Mouse (Mus musculus): Measurements from ENCODE around the gene Klra9. TPM values are rescaled to one million over a fixed set of nuclear protein-coding genes. Genes with fewer than 3 reads are reported as not detected.
"Not testable (repeated sequence)": the region's sequence is repeated elsewhere in the genome, so short reads cannot be mapped to it uniquely, and the experiment has no call there.

Gene Klra9
- total and polyA plus RNA-seq, 3 experiments: not detected

- Histone ChIP-seq H3K4me2 (ENCODE audit: insufficient read depth, low read depth, poor library complexity, severe bottlenecking) (no peak overlapping the region), H3K9me3 (replicated peaks; ENCODE audit: low read length) (no peaks in the 10 kb centered on the region), H3K4me1 (ENCODE audit: control insufficient read depth in 1 of 2, insufficient read depth in 2 of 2) (no peaks in the 10 kb centered on the region), H3K27me3 (replicated peaks) (no peaks in the 10 kb centered on the region), H3K4me3 (replicated peaks in 1 of 3; ENCODE audit: low read depth in 2 of 3, low read length in 2 of 3, poor library complexity in 1 of 3) (no peak overlapping the region), H3K36me3 (replicated peaks in 1 of 2; ENCODE audit: control insufficient read depth in 1 of 2, insufficient read depth in 1 of 2, low read length in 1 of 2) (no peaks in the 10 kb centered on the region), H3K9ac (ENCODE audit: insufficient read depth, low read depth) (no peak overlapping the region), H3K79me2 (replicated peaks; ENCODE audit: control insufficient read depth, extremely low read depth, insufficient read depth, poor library complexity, severe bottlenecking) (no peaks in the 10 kb centered on the region), H3K27ac (ENCODE audit: insufficient read depth, low read depth) (no peak overlapping the region)
- dilution Hi-C loops (cut with MboI; ENCODE audit: extremely low pct_ligation_motif_present, extremely low pct_unique_long_range_greater_than_20kb, low sequenced_read_pairs): no loop called here
- TF ChIP-seq ZKSCAN1 (IDR thresholded peaks at IDR 0.05; ENCODE audit: borderline replicate concordance, low read depth, low read length): no peak
- TF ChIP-seq CHD2 (IDR thresholded peaks at IDR 0.05; ENCODE audit: low read length): no peak
- TF ChIP-seq E2F4 (IDR thresholded peaks at IDR 0.05; ENCODE audit: insufficient replicate concordance, low read depth, low read length): no peak
- DNase-seq (ENCODE audit: extremely low read depth): no peak
- in situ Hi-C loops (cut with MboI; ENCODE audit: low pct_ligation_motif_present, low pct_unique_long_range_greater_than_20kb, low sequenced_read_pairs): no loop called here
These were observed 43.7 kb upstream of the Klra9 start for GRCm38 (mm10) chr6:130236635-130237034.

DNA sequence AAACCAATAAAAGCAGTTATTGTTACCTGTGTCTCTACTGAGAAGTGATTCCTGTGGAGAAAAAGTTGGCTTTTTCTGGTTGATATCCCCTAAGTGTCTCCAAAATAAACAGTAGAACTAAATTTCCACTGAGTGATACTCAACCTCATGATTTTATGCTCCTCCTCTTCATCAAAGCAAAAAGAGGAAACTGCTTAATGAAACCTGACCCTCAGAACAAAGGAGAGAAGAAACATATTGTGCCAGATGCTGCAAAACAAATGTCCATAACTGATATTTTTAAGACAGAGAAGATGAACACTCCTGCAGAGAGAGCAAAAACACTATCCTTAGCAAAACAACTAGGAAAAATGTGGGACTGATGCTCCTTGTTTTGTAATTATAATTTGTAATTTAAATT is 40.3 kb upstream of the Klra9 start, which contains the start of gene Klra7:
TSS of gene Klra7 (minus strand) at position 101 of the 400 bp plus-strand sequence.
- TF ChIP-seq JUND (conservative IDR thresholded peaks at IDR 0.05; ENCODE audit: low read depth, low read length) (no peak), POLR2A (IDR thresholded peaks at IDR 0.05; ENCODE audit: low read depth, low read length) (no peak), NELFE (IDR thresholded peaks at IDR 0.05; ENCODE audit: low read depth, low read length) (no peak), GABPA (IDR thresholded peaks at IDR 0.05; ENCODE audit: insufficient replicate concordance, low read depth, low read length) (no peak), HCFC1 (IDR thresholded peaks at IDR 0.05; ENCODE audit: low read depth, low read length) (no peak), ELF1 (IDR thresholded peaks at IDR 0.05; ENCODE audit: low read depth, low read length) (no peak), RAD21 (IDR thresholded peaks at IDR 0.05; ENCODE audit: low read depth, low read length) (no peak), UBTF (IDR thresholded peaks at IDR 0.05; ENCODE audit: low read depth, low read length) (no peak), MAZ (IDR thresholded peaks at IDR 0.05; ENCODE audit: low read depth, low read length) (no peak), TCF12 (IDR thresholded peaks at IDR 0.05; ENCODE audit: low read depth, low read length) (no peak), PAX5 (IDR thresholded peaks at IDR 0.05; ENCODE audit: low read length) (no peak), BHLHE40 (IDR thresholded peaks at IDR 0.05; ENCODE audit: low read depth, low read length) (no peak)
- Histone ChIP-seq H3K79me2 (replicated peaks; ENCODE audit: control insufficient read depth, extremely low read depth, insufficient read depth, poor library complexity, severe bottlenecking) (no peaks in the 10 kb centered on the region), H3K4me2 (ENCODE audit: insufficient read depth, low read depth, poor library complexity, severe bottlenecking) (no peak within 1 kb of the TSS), H3K36me3 (replicated peaks in 1 of 2; ENCODE audit: control insufficient read depth in 1 of 2, insufficient read depth in 1 of 2, low read length in 1 of 2) (no peaks in the 10 kb centered on the region), H3K27ac (ENCODE audit: insufficient read depth, low read depth) (no peak within 1 kb of the TSS), H3K27me3 (replicated peaks) (no peaks in the 10 kb centered on the region), H3K4me3 (replicated peaks in 1 of 3; ENCODE audit: low read depth in 2 of 3, low read length in 2 of 3, poor library complexity in 1 of 3) (no peak within 1 kb of the TSS), H3K9me3 (replicated peaks; ENCODE audit: low read length) (no peaks in the 10 kb centered on the region), H3K4me1 (ENCODE audit: control insufficient read depth in 1 of 2, insufficient read depth in 2 of 2) (no peaks in the 10 kb centered on the region), H3K9ac (ENCODE audit: insufficient read depth, low read depth) (no peak within 1 kb of the TSS)
- dilution Hi-C loops (cut with MboI; ENCODE audit: extremely low pct_ligation_motif_present, extremely low pct_unique_long_range_greater_than_20kb, low sequenced_read_pairs): no loop called here
- DNase-seq (ENCODE audit: extremely low read depth): no peak
- in situ Hi-C loops (cut with MboI; ENCODE audit: low pct_ligation_motif_present, low pct_unique_long_range_greater_than_20kb, low sequenced_read_pairs): no loop called here

DNA sequence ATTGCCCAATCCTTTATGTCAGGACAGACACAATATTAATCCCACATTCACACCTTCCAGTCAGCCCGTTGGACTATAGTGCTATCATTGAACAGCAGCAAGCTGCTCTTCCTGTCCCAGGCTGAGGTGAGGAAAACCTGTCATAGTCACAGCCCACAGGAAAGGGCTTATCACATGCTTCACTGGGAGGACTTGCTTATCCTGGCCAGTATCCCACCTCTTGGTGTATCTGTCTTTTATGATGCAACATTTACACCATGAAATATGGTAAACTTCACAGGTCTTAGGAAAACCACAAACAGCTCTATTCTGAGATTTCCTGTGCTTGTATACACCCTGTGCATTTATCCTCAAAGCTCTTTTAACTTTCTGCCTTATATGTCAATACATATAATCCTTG is 4.5 kb upstream of the Klra9 start:
- DNase-seq (ENCODE audit: extremely low read depth); H3K27me3 ChIP-seq (replicated peaks); H3K4me1 ChIP-seq (ENCODE audit: control insufficient read depth in 1 of 2, insufficient read depth in 2 of 2); H3K27ac ChIP-seq (ENCODE audit: insufficient read depth, low read depth); in situ Hi-C loops (cut with MboI; ENCODE audit: low pct_ligation_motif_present, low pct_unique_long_range_greater_than_20kb, low sequenced_read_pairs); H3K79me2 ChIP-seq (replicated peaks; ENCODE audit: control insufficient read depth, extremely low read depth, insufficient read depth, poor library complexity, severe bottlenecking); H3K36me3 ChIP-seq (replicated peaks in 1 of 2; ENCODE audit: control insufficient read depth in 1 of 2, insufficient read depth in 1 of 2, low read length in 1 of 2); H3K9me3 ChIP-seq (replicated peaks; ENCODE audit: low read length); H3K9ac ChIP-seq (ENCODE audit: insufficient read depth, low read depth); dilution Hi-C loops (cut with MboI; ENCODE audit: extremely low pct_ligation_motif_present, extremely low pct_unique_long_range_greater_than_20kb, low sequenced_read_pairs); H3K4me2 ChIP-seq (ENCODE audit: insufficient read depth, low read depth, poor library complexity, severe bottlenecking); H3K4me3 ChIP-seq (replicated peaks in 1 of 3; ENCODE audit: low read depth in 2 of 3, low read length in 2 of 3, poor library complexity in 1 of 3): not testable (repeated sequence)

DNA sequence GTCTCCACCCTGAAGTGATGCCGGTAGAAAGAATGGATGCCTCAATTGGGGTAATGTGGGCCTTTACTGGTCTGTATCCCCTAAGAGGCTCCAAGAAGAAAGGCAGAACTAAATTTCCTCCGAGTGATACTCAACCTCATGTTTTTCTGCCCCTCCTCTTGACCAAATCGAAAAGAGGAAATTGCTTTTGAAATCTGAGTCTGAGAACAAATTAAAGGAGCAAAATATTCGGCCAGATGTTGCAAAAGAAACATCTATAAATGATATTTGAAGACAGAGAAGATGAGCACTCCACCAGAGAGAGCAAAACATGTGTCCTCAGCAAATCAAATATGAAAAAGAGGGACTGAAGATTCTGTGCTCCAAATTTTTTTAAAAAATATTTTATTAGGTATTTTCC is 63.1 kb downstream of the Klra9 start, which contains the start of gene Klra8:
TSS of gene Klra8 (minus strand) at position 101 of the 400 bp plus-strand sequence.
- dilution Hi-C loops (cut with MboI; ENCODE audit: extremely low pct_ligation_motif_present, extremely low pct_unique_long_range_greater_than_20kb, low sequenced_read_pairs); H3K36me3 ChIP-seq (replicated peaks in 1 of 2; ENCODE audit: control insufficient read depth in 1 of 2, insufficient read depth in 1 of 2, low read length in 1 of 2): not testable (repeated sequence)

More for the DNA sequence above, 63.1 kb downstream of the Klra9 start, which contains the start of gene Klra8:
- H3K79me2 ChIP-seq (replicated peaks; ENCODE audit: control insufficient read depth, extremely low read depth, insufficient read depth, poor library complexity, severe bottlenecking); H3K9ac ChIP-seq (ENCODE audit: insufficient read depth, low read depth); H3K4me3 ChIP-seq (replicated peaks in 1 of 3; ENCODE audit: low read depth in 2 of 3, low read length in 2 of 3, poor library complexity in 1 of 3); H3K9me3 ChIP-seq (replicated peaks; ENCODE audit: low read length); in situ Hi-C loops (cut with MboI; ENCODE audit: low pct_ligation_motif_present, low pct_unique_long_range_greater_than_20kb, low sequenced_read_pairs); H3K27ac ChIP-seq (ENCODE audit: insufficient read depth, low read depth); H3K4me2 ChIP-seq (ENCODE audit: insufficient read depth, low read depth, poor library complexity, severe bottlenecking); DNase-seq (ENCODE audit: extremely low read depth); H3K4me1 ChIP-seq (ENCODE audit: control insufficient read depth in 1 of 2, insufficient read depth in 2 of 2); H3K27me3 ChIP-seq (replicated peaks): not testable (repeated sequence)
